Mouse (Mus musculus): ENCODE measurements around the gene Fabp6.

Fabp6 gene

DNA sequence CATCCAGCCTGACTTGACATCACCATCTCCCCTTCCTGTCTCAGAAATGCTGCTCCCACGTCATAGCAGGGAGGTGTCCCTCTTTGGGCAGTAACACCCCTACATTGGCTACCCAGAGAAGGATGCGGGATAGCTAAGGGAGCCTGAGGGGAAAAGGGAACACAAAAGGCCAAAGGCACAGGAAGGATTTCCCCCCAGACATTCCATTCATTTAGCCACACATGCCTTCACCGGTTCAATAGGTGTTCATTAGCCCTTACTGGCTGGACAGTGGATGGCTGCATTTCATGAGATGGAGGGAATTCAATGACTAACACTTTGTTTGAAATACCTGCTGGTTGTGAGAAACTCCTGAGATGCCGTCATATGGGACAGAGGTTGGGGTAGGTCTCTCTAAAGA lies 54.7 kb downstream of the Fabp6 start:
- DNase-seq (ENCODE audit: extremely low spot score) = no peak

Measured in embryo, embryonic 9.5 days (tissue).